Comparison of ENCODE assay signal across 29 mouse cellular contexts in genomic region chr5:98833760-98834159, GRCm38 (mm10). TPM values are rescaled to one million over a fixed set of nuclear protein-coding genes. Genes with fewer than 3 reads are reported as not detected.
A peak's percentile ranks its signal among the peaks of the same experiment; 100 is the strongest.
DNase-seq lines count a peak whose midpoint lies in the region; ATAC-seq and TF ChIP-seq lines count a peak whose summit lies in the region.
"Had no signal": no experiment of that assay in that cellular context is flagged by ENCODE, and none has a peak within 500 bp of the region (broad histone marks: within the 10 kb centered on the region; RNA-seq: fewer than 3 reads in every experiment).

No protein-coding gene starts in this region.

- no peak for ATAC-seq in midbrain, embryonic 14.5 days (ENCODE audit: low FRiP score, low TSS enrichment)
- no peak for ATAC-seq in midbrain, postnatal 0 days (ENCODE audit: low FRiP score)
- ATAC-seq: CD4-positive, CD25-positive, alpha-beta regulatory T cell, adult 4 months; forebrain, embryonic 14.5 days; forebrain, embryonic 16.5 days; Patski had no signal

- peak; percentile 44 to 58 for DNase-seq in lung, adult 18-20 months
- DNase-seq in lung, postnatal 14 days: no peak
- peak; percentile 52 for DNase-seq in lung, postnatal 36 days
- DNase-seq in lung, postnatal 4 days: no peak
- DNase-seq in midbrain, embryonic 14.5 days: no peak
- no peak for DNase-seq in midbrain, postnatal 0 days (ENCODE audit: low spot score)
- DNase-seq: adrenal gland, adult 2 months; adrenal gland, postnatal 10 days; adrenal gland, postnatal 25 days; B cell, adult 2 months; cerebellum, adult 11 months; cerebellum, adult 18-20 months; cerebellum, adult 8-10 months; cerebellum, adult 9-11 months; cerebellum, postnatal 14 days; cerebellum, postnatal 36 days; embryo, embryonic 11 days had no signal

- H3K4me1 ChIP-seq in midbrain, embryonic 14.5 days (ENCODE audit: control insufficient read depth, insufficient read depth, low read length): no peaks in the 10 kb centered on the region
- H3K4me1 ChIP-seq in midbrain, postnatal 0 days (ENCODE audit: insufficient read depth, low read length): no peaks in the 10 kb centered on the region
- H3K4me1 ChIP-seq: embryonic facial prominence, embryonic 13.5 days; embryonic facial prominence, embryonic 15.5 days; forebrain, embryonic 10.5 days; forebrain, embryonic 12.5 days had no signal

- no peak overlapping the region for H3K4me2 ChIP-seq in midbrain, embryonic 14.5 days (ENCODE audit: low read length)
- H3K4me2 ChIP-seq in midbrain, postnatal 0 days (ENCODE audit: low read depth, low read length, poor library complexity, severe bottlenecking): no peak overlapping the region
- H3K4me2 ChIP-seq: embryonic facial prominence, embryonic 13.5 days; embryonic facial prominence, embryonic 15.5 days; forebrain, embryonic 12.5 days had no signal

- TF ChIP-seq CTCF in midbrain, postnatal 0 days (IDR thresholded peaks at IDR 0.05): no peak

- no peak overlapping the region for H3K4me3 ChIP-seq in midbrain, embryonic 14.5 days (replicated peaks; ENCODE audit: low read depth, low read length)
- no peak overlapping the region for H3K4me3 ChIP-seq in midbrain, postnatal 0 days (ENCODE audit: low read depth, low read length)
- H3K4me3 ChIP-seq: embryonic facial prominence, embryonic 13.5 days; embryonic facial prominence, embryonic 15.5 days; erythroblast, embryonic 14.5 days; forebrain, embryonic 10.5 days; forebrain, embryonic 12.5 days had no signal

- WGBS in midbrain, embryonic 14.5 days: 79% methylated on average over 9 of the region's 9 CpGs
- 81% methylated on average over 9 of the region's 9 CpGs for WGBS in midbrain, postnatal 0 days

- 0 out of 2 replicates have a peak overlapping the region, but pooled peaks have one; percentile 26 for H3K27ac ChIP-seq in midbrain, embryonic 14.5 days (replicated peaks; ENCODE audit: low read depth, low read length)
- no peak overlapping the region for H3K27ac ChIP-seq in midbrain, postnatal 0 days (ENCODE audit: low read depth, low read length)
- H3K27ac ChIP-seq: embryonic facial prominence, embryonic 13.5 days; embryonic facial prominence, embryonic 15.5 days; forebrain, embryonic 10.5 days; forebrain, embryonic 12.5 days had no signal

- H3K36me3 ChIP-seq in midbrain, embryonic 14.5 days (ENCODE audit: control insufficient read depth, insufficient read depth, low read length): no peaks in the 10 kb centered on the region
- H3K36me3 ChIP-seq in midbrain, postnatal 0 days (ENCODE audit: insufficient read depth, low read length): no peaks in the 10 kb centered on the region
- H3K36me3 ChIP-seq: embryonic facial prominence, embryonic 13.5 days; embryonic facial prominence, embryonic 15.5 days; forebrain, embryonic 10.5 days; forebrain, embryonic 12.5 days; G1E had no signal

- no peaks in the 10 kb centered on the region for H3K27me3 ChIP-seq in midbrain, embryonic 14.5 days (ENCODE audit: control insufficient read depth, insufficient read depth, low read length)
- H3K27me3 ChIP-seq in midbrain, postnatal 0 days (ENCODE audit: insufficient read depth, low read length): no peaks in the 10 kb centered on the region
- H3K27me3 ChIP-seq: CH12.LX; embryonic facial prominence, embryonic 13.5 days; embryonic facial prominence, embryonic 15.5 days; forebrain, embryonic 12.5 days; Patski had no signal

- H3K9me3 ChIP-seq in midbrain, embryonic 14.5 days (ENCODE audit: control insufficient read depth, low read length): no peaks in the 10 kb centered on the region
- no peaks in the 10 kb centered on the region for H3K9me3 ChIP-seq in midbrain, postnatal 0 days (ENCODE audit: low read length)
- H3K9me3 ChIP-seq: embryonic facial prominence, embryonic 13.5 days; embryonic facial prominence, embryonic 15.5 days; forebrain, embryonic 10.5 days; forebrain, embryonic 12.5 days had no signal

- no peak overlapping the region for H3K9ac ChIP-seq in midbrain, embryonic 14.5 days (replicated peaks; ENCODE audit: low read length)
- H3K9ac ChIP-seq in midbrain, postnatal 0 days (replicated peaks; ENCODE audit: low read length, poor library complexity, severe bottlenecking): no peak overlapping the region
- H3K9ac ChIP-seq: embryonic facial prominence, embryonic 13.5 days; embryonic facial prominence, embryonic 15.5 days; forebrain, embryonic 12.5 days had no signal

RNA-seq across cellular contexts. Expression of gene Bmp3, which starts 20.5 kb away (rescaled TPM):
- 1.3 and 2.1 TPM in 2 replicates for polyA plus RNA-seq in midbrain, embryonic 14.5 days (2014; fragmentation: Nextera tagmentation; extraction: Ambion mirVana)
- total RNA-seq in midbrain, postnatal 0 days (2014; rRNA removed): 4.5 and 4.6 TPM in 2 replicates
- 1.4 and 1.7 TPM in 2 replicates for polyA plus RNA-seq in midbrain, postnatal 0 days (2015; fragmentation: Nextera tagmentation; extraction: Ambion mirVana)
- total RNA-seq: CH12.LX; common myeloid progenitor, adult 5-6 weeks had no signal
- polyA plus RNA-seq: erythroblast, embryonic 14.5 days; G1E had no signal

Comparison
In these comparisons a context has a peak if more than half of its experiments do, and no peak if none do; other contexts are left out.
1. DNase-seq: peak in lung, adult 18-20 months (2 of 2) and lung, postnatal 36 days (single experiment); none in lung, postnatal 14 days (single experiment), lung, postnatal 4 days (0 of 2), midbrain, embryonic 14.5 days (single experiment) and midbrain, postnatal 0 days (single experiment).